Mouse (Mus musculus) bone marrow, adult 2 months (tissue): ENCODE data around the gene Armc12.

ENCODE experiments used
- CTCF ChIP-seq: fragments of 200-500 bp; IDR thresholded peaks from 2 replicates; pipeline ENCODE4 v1.5.1; 2011; ENCODE audit warnings: low read length, control low read depth; ENCODE audit not compliant: control insufficient read depth, insufficient read depth
- POLR2A ChIP-seq: fragments of 200-500 bp; IDR thresholded peaks from 2 replicates; pipeline ENCODE4 v1.6.1; 2011; ENCODE audit warnings: low read depth, mild to moderate bottlenecking, control low read depth, low read length, borderline replicate concordance; ENCODE audit not compliant: control insufficient read depth

- TF ChIP-seq CTCF (no peak), POLR2A (no peak)
Measured at GRCm38 (mm10) chr17:28513337-28513736, 17.3 kb upstream of the Armc12 start.
